Mouse (Mus musculus) urinary bladder, postnatal 4 days (tissue): ENCODE results near the gene Cfap126.
A peak's percentile ranks its signal among the peaks of the same experiment; 100 is the strongest.

Experiments used
- DNase-seq, 2 experiments: peaks; one replicate each; pipeline ENCODE4 v3.0.0; 2021 to 2022; ENCODE audit warnings: low spot score in 2 of 2

The Cfap126 gene

DNA sequence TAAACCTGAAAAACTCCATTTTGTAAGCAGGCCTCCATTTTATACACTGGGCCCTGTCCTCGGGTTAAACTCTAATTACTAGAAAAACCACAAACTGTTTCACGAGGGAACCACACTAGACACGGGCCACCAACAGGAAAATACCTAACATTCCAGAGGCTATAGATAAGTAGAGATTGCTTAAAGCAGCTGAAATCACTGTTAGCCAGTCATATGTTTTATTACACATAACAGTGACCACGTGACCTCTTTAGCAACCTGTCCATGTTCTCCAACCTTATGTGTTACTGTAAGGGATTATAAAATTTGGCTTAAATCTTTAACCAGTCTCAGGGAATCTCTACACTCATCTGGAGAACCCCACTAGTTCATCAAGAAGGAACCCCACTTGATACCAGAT is 19.3 kb upstream of the Cfap126 start:
- no peak for DNase-seq

DNA sequence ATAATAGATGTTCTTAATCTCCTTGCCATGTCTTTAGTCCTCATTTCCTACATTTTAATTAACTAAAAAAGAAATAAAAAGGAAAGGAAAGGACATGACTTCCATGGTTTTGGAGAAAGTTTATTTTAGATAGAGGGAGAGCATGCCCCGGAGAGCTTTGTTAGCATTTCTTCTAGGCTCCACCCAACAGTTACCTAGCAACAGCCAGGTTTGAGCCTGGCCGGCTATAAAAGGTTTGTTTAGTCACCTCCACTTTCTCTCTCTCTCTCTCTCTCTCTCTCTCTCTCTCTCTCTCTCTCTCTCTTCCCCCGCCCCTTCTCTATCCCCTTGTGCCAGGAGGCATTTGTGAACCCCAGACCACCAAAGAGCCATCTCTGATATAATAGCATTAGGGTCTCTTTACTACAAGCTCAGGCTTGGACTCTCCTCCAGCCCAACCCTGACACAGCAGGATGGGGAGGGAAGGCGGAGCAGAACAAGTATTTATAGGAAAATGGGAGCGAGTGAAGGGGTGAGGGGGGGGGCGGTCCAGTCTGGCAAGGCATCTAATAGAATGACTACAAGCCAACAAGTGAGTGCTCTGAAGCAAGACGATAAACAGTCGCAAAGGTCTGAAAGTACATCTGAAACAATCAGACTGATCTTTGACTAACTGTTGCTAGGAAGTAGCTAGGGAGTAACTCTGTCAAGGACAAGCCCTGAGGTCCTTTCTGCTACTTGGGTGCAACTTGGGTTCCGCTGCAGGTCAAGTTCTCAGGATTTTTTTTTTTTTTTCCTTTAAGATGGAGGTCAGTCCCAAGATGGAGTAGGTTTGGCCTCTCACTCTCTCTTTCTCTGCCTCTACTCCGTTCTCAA is 17.4 kb upstream of the Cfap126 start:
- no peak for DNase-seq

DNA sequence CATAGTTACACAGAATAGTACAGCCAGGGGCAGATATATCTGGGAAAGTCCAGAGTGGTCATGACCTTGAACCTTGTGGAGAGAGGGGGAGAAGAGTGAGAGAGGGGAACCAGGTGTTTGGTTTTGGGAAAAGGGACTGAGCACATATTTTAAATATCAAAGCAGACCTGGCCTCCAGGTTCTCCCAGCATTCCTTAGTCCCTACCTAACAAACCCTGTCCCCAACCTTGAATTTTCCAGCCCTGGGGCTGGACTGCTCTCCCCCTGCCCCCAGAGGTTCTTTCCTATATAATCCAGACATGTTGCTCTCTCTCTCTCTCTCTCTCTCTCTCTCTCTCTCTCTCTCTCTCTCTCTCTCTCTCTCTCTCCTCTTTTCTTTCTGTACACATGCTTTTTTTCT is 16.6 kb upstream of the Cfap126 start:
- no peak for DNase-seq

- DNase-seq: no peak
Observed at GRCm38 (mm10) chr1:171097612-171098011, 16.1 kb upstream of the Cfap126 start.

DNA sequence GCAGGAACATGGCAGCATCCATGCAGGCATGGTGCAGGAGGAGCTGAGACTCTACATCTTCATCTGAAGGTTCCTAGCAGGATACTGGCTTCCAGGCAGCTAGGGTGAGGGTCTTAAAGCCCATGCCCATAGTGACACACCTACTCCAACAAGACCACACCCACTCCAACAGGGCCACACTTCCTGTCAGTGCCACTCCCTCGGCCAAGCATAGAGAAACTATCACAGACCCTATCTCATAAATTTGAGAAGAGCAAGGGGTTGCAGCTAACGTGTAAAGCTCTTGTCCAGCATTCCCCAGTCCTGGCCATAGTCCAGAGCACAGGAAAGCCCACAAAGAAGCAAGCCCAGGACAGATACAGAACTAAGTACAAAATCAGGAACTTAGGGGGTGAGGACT is 12.7 kb upstream of the Cfap126 start:
- DNase-seq: no peak

GRCm38 (mm10) chr1:171101733-171102546 is 11.8 kb upstream of the Cfap126 start:
- peak; percentile 77 to 88 for DNase-seq

DNA sequence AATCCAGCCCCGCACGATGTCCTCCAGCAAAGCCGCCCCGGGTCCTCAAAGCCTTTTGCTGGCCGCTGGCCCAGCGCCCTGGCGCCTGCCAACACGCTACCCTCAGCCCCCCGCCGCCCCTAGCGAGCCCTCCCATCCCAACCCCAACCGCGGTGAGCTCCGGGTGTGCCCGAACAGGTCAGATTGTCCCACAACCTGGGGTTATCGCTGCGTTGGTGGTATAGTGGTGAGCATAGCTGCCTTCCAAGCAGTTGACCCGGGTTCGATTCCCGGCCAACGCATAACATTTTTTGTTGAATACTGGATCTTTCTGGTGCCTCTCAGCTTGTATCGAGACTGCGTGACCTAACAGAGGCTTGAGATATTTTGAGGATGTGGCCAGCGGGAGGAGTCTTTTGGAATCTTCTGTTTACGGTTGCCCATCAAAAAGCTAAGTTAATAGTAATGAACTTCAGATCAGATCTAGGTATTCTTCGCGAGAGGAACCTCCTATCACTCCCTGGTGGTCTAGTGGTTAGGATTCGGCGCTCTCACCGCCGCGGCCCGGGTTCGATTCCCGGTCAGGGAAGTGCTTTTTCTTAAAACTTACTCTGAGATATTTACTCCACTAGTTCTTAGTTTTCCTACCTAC is 11.1 kb upstream of the Cfap126 start:
- DNase-seq: peak; percentile 71 to 81

GRCm38 (mm10) chr1:171103179-171103840 is 10.4 kb upstream of the Cfap126 start:
- DNase-seq: no peak

DNA sequence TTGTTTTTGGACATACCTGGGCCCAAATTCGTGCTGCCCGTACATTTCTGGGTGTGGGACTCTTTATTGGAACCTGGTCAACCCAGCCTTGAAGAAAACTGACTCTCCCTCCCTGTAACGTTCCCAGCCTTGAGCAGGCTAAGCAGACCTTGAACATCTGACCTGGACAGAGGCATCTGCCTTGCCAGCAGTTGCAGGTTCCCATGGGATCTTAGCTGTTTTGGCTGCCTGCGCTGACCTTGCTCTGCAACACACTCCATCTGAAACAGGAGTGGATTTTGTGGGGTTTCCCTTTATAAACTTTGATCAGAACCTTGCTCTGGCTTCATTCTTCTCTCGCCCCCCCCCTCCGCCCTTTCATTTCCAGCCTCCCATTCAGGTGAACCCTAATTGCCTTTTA is 8.5 kb upstream of the Cfap126 start:
- DNase-seq: peak in 1 of 2 experiments; percentile 40

- DNase-seq: no peak
Observed at GRCm38 (mm10) chr1:171109620-171110019, 4.1 kb upstream of the Cfap126 start.

GRCm38 (mm10) chr1:171110659-171111019 is 3.1 kb upstream of the Cfap126 start:
- no peak for DNase-seq

DNA sequence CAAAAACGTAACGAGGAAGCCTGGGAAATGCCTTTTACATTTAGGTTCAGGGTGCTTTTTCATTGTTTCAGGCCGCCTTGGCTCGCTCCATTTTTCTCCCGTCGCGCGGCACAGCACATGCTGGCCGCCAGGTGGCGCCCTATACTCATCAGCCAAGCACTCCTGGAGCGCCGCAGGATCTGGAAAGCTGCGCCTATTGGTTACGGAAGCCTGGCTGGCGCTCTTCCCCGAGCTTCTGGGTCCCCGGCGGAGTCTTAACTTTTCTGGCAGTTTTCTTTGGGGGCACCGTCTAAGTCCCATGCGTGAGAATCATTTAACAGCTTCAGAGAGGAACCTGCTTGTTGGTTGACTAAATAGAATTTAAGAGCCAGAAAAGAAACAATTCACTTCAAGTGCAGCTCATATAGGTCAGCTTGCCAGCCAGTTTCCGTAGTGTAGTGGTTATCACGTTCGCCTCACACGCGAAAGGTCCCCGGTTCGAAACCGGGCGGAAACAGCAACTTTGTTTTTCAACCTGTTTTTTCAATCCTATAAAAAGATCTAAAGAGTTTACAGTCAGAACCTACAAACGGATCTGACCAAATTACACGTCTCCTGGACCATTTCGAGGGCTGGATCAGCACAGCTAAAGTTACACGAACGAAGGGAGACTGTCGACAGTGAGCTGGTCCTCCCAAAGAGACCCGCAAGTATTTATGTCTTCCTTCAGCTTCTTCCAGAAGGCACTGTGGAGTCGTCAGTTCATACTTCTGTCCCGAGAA is 2.5 kb upstream of the Cfap126 start:
- peak; percentile 88 to 89 for DNase-seq

- peak; percentile 37 to 64 for DNase-seq
Observed at GRCm38 (mm10) chr1:171111781-171112575, 1.7 kb upstream of the Cfap126 start.

DNA sequence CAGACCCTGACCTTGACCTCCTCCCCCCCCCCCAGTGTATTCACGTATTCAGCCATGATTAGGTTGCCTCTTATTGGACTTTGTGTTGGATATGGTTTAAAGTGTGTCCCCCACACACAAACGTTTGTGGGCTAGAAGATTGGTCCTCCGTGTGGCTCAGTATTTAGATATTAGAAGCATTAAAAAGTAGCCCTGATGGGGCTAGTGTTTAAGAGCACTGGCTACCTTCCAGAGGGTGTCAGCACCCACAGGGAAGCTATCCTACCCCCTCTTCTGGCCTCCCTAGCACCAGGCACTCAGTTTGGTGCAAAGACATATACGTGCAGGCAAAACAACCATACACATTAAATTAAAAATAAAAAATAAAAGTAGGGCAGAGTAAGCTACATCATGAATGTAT is 732 bp upstream of the Cfap126 start:
- no peak for DNase-seq

DNA sequence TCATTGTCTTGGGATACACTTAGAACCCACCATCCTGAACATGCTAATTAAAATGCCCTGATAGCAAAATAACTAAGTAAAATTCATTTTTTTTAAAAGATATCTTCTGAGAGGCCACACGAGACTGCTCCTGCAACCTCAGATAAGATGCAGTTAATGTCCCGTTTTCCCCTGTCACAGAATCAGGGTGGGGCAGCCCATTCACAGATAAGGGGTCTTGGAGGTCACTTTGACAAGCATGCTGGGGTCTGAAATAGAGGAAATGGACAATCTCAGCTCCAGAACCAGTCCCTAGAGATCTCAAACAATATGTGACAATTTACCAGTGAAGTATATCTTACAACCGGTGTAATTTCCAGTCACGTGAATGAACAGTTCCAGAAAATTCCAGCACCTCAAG is 2.6 kb downstream of the Cfap126 start:
- no peak for DNase-seq

DNA sequence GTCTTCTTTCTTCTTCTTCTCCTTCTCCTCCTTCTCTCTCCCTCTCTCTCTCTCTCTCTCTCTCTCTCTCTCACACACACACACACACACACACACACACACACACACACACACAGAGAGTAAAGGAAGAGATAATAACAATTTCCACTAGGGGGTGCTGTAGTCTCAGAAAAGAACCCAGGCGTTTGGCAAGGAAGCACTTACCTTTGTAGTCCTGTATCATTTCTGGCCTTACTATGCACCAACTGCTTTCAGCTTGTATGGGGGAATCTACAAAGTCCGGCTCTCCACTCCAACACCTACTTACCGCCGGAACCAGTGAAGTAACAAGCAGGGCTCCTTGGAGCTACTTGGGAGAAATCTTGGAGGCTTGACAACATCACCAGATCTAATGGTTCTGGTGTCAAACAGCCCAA is 4.6 kb downstream of the Cfap126 start:
- peak in 1 of 2 experiments; percentile 28 for DNase-seq

- no peak for DNase-seq
Observed at GRCm38 (mm10) chr1:171118996-171119395, 5.3 kb downstream of the Cfap126 start.

- no peak for DNase-seq
Observed at GRCm38 (mm10) chr1:171119405-171119804, 5.7 kb downstream of the Cfap126 start.

GRCm38 (mm10) chr1:171120893-171121292 is 7.2 kb downstream of the Cfap126 start:
- no peak for DNase-seq

DNA sequence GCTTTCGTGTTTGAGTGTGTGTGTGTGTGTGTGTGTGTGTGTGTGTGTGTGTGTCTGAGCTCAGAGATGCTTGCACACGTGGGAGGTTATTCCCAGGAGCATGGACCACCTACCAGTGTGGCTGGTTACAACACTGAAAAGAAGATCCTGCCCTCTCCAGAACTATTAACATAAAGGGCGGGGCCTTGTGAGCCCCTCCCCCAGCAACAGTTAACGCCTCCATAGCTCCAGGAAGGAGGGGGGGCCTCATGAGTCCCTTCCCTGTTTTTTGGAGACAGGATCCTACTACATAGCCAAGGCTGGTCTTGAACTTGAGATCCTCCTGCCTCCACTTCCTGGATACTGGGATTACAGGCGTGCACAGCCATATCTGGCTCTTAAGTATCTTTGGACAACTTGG is 8.1 kb downstream of the Cfap126 start:
- DNase-seq: no peak
